Mouse (Mus musculus) limb, embryonic 14.5 days (tissue): ENCODE measurements around the gene Foxi3. TPM values are rescaled to one million over a fixed set of nuclear protein-coding genes. Genes with fewer than 3 reads are reported as not detected.

Source experiments
- ATAC-seq: fragments of 200-750 bp; cut with Nextera tagmentation; 2 replicates; pipeline ENCODE4 v1.8.0; 2017; ENCODE audit warnings: low read depth, moderate number of reproducible peaks, moderate TSS enrichment; ENCODE audit not compliant: low FRiP score
- DNase-seq: peaks from one replicate; pipeline ENCODE4 v3.0.0-alpha.2; 2015; ENCODE audit warnings: low spot score
- H3K27ac ChIP-seq: fragments of 300-500 bp; sonication (generic); replicated peaks from 2 replicates; pipeline ENCODE4 v1.5.1; 2014; ENCODE audit warnings: low read depth, mild to moderate bottlenecking, low read length, moderate library complexity, mixed read lengths
- H3K27me3 ChIP-seq: fragments of 300-500 bp; sonication (generic); 2 replicates; pipeline ENCODE4 v1.6.1; 2014; ENCODE audit warnings: low read length, mixed read lengths; ENCODE audit not compliant: control insufficient read depth, insufficient read depth
- H3K36me3 ChIP-seq: fragments of 300-500 bp; sonication (generic); 2 replicates; pipeline ENCODE4 v1.6.1; 2014; ENCODE audit warnings: mild to moderate bottlenecking, low read length, moderate library complexity, mixed read lengths; ENCODE audit not compliant: control insufficient read depth, insufficient read depth
- H3K4me1 ChIP-seq: fragments of 300-500 bp; sonication (generic); 2 replicates; pipeline ENCODE4 v1.6.1; 2014; ENCODE audit warnings: antibody characterized with exemption, low read length, mixed read lengths; ENCODE audit not compliant: control insufficient read depth, insufficient read depth
- H3K4me2 ChIP-seq: fragments of 300-500 bp; sonication (generic); replicated peaks from 2 replicates; pipeline ENCODE4 v1.6.1; 2014; ENCODE audit warnings: low read depth, mild to moderate bottlenecking, low read length, moderate library complexity; ENCODE audit not compliant: severe bottlenecking
- H3K4me3 ChIP-seq: fragments of 300-500 bp; sonication (generic); replicated peaks from 2 replicates; pipeline ENCODE4 v1.5.1; 2014; ENCODE audit warnings: low read length
- H3K9ac ChIP-seq: fragments of 300-500 bp; sonication (generic); 2 replicates; pipeline ENCODE4 v1.6.1; 2014; ENCODE audit warnings: mild to moderate bottlenecking, low read depth, low read length, moderate library complexity; ENCODE audit not compliant: severe bottlenecking
- H3K9me3 ChIP-seq: fragments of 300-500 bp; sonication (generic); 2 replicates; pipeline ENCODE4 v1.6.1; 2016; ENCODE audit warnings: low read length; ENCODE audit not compliant: control insufficient read depth
- POLR2A ChIP-seq: fragments of 200-500 bp; IDR thresholded peaks from 2 replicates; pipeline ENCODE4 v1.8.0; 2012; ENCODE audit warnings: inconsistent platforms, mild to moderate bottlenecking, moderate library complexity, borderline replicate concordance; ENCODE audit not compliant: insufficient read depth, insufficient read length; ENCODE audit errors: extremely low read depth
- WGBS: fragments of 180-500 bp; shearing (Covaris S2); extraction: QIAGEN DNeasy Blood & Tissue Kit; methylation state at CpG from one replicate; pipeline ENCODE4 v1.1.7; 2014; 5-methylcytosine and 5-hydroxymethylcytosine counted together
- polyA plus RNA-seq, 2 experiments: library from polyadenylated mRNA; depleted of rRNA in 1 of 2; stranded (reverse) in 1 of 2; unstranded in 1 of 2; fragments of >200 nt; fragmentation: Nextera tagmentation in 1 of 2; extraction: Ambion mirVana in 1 of 2; gene quantifications; 2 replicates each; pipeline versions ENCODE4 v1.2.1 to v1.2.3; 2012 to 2014

The Foxi3 gene
- polyA plus RNA-seq, 2 experiments = 0.77 to 1.6 TPM

DNA sequence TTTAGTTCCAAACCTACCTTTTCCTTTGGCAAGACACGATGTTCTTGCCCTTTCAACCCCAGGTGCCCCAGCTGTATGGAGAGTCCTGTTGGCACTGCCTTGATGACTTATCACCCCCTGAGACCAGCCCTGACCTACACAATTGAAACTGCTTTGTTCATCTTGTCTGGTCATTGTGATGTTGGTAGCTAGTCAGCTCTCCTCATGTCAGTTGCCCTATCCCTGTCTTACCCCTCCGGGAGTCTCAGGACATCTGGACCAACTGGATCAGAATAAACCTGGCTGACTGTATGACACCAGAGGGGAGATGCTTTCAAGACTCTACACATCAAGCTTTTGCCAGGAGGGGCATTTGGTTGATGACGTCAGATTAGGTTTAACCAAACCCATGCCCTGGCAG, 37.5 kb upstream of the Foxi3 start, which contains the start of gene Tex37:
TSS of gene Tex37 (minus strand) at position 101 of the 400 bp plus-strand sequence.
- WGBS = 88% methylated on average over 3 of the region's 3 CpGs
- Histone ChIP-seq H3K4me3 (no peak within 1 kb of the TSS), H3K36me3 (no peaks in the 10 kb centered on the region), H3K4me2 (no peak within 1 kb of the TSS), H3K27me3 (no peaks in the 10 kb centered on the region), H3K9ac (no peak within 1 kb of the TSS), H3K9me3 (no peaks in the 10 kb centered on the region), H3K4me1 (0 out of 2 replicates have a peak, but pooled peaks cover 5% of the 10 kb centered on the region), H3K27ac (no peak within 1 kb of the TSS)
- no peak for ATAC-seq
- no peak for TF ChIP-seq POLR2A
- DNase-seq = no peak

DNA sequence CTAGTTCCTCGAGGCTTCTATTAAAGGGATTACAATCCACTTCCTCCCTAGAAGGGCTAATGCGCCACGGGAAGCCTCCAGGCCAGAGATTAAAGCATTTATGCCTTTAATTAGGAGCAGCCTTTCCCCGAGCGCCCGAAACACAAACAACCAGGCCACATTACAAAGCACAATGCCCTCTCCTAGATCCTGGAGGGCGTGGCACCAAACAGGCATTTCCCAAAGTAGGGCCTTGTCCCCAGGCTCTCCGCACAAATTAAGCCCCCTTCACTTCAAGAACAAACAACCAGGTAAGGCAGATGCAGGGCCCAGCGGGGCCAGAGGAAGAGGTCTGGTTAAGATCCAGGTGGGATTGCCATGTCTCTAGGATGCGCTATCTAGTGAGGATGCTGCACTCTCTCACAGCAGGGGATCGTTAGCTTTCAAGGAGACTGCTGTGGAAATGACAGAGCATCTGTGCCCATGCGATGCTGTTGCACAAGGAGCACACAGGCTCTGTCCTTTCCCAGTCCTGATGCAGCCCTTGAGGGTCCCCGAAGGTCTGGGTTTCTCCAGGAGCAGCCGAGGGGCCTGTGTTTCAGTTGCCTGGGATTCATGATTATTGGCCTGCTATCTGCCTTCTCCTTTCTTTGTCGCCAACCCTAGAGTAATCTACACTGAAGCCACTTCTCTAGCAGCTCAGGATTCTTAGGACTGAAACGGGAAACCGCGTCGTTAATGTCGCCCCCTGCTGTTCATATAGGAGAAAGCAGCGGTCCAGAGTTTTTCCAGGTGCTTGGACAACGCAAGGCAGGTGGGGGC, 34.9 kb upstream of the Foxi3 start:
- TF ChIP-seq POLR2A = no peak
- ATAC-seq (no peak), DNase-seq (peak; percentile 59)
- WGBS = 3% methylated on average over 22 of the region's 22 CpGs
- no peaks in the 10 kb centered on the region for H3K36me3 ChIP-seq
- 0 out of 2 replicates have a peak overlapping the region, but pooled peaks have one; percentile 28 for H3K9ac ChIP-seq
- no peak overlapping the region for H3K27ac ChIP-seq
- 0 out of 2 replicates have a peak, but pooled peaks cover 5% of the 10 kb centered on the region for H3K4me1 ChIP-seq
- H3K27me3 ChIP-seq = no peaks in the 10 kb centered on the region
- peak overlapping the region; percentile 37; the same call in 1 of the 2 replicates for H3K4me2 ChIP-seq
- H3K9me3 ChIP-seq = no peaks in the 10 kb centered on the region
- peak overlapping the region; percentile 13 for H3K4me3 ChIP-seq

DNA sequence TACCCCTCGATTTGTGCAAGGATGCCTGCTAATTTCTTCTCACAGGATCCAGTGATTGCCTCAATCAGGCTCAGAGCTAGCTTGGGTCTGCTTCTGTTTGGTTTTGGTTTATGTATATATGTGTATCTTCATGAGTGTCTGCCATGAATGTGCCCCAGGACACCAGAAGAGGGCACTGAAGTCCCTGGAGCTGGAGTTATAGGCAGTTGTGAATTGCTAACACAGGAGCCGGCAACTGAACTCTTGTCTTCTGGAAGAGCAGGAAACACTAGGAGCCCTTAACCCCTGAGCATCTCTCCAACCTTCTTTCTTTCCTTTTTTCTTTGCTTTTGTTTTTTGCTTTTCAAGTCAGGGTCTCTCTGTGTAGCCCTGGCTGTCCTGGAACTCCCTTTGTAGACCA, 24.5 kb upstream of the Foxi3 start:
- Histone ChIP-seq H3K9me3 (no peaks in the 10 kb centered on the region), H3K36me3 (no peaks in the 10 kb centered on the region), H3K9ac (no peak overlapping the region), H3K4me2 (no peak overlapping the region), H3K27ac (no peak overlapping the region), H3K4me1 (no peaks in the 10 kb centered on the region), H3K4me3 (no peak overlapping the region), H3K27me3 (no peaks in the 10 kb centered on the region)
- WGBS = 91% methylated on average over 2 of the region's 2 CpGs
- TF ChIP-seq POLR2A = no peak
- DNase-seq (no peak), ATAC-seq (no peak)

DNA sequence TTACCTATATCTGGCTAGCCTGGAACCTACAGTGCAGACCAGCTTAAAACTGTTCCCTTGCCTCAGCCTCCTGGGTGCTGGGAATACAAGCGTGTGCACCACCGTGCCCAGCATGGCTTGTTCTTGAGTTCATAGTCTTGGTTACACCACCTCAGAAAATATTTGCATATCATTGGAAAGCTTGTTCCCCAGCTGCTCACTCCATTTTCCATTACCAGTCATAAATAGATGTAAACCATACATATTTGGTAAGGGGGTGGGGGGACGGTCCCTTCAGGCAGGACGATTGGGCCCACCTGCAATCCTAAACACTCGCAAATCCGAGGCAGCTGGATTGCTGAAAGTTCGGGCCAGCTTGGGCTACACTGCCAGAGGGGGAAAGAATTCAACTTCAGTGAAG, 3.1 kb upstream of the Foxi3 start:
- Histone ChIP-seq H3K9me3 (no peaks in the 10 kb centered on the region), H3K27me3 (peaks cover 51% of the 10 kb centered on the region), H3K27ac (no peak overlapping the region), H3K4me1 (peaks cover 12% of the 10 kb centered on the region), H3K9ac (no peak overlapping the region), H3K36me3 (no peaks in the 10 kb centered on the region), H3K4me3 (no peak overlapping the region), H3K4me2 (no peak overlapping the region)
- TF ChIP-seq POLR2A = no peak
- WGBS = 55% methylated on average over 7 of the region's 7 CpGs
- no peak for DNase-seq
- ATAC-seq = no peak

DNA sequence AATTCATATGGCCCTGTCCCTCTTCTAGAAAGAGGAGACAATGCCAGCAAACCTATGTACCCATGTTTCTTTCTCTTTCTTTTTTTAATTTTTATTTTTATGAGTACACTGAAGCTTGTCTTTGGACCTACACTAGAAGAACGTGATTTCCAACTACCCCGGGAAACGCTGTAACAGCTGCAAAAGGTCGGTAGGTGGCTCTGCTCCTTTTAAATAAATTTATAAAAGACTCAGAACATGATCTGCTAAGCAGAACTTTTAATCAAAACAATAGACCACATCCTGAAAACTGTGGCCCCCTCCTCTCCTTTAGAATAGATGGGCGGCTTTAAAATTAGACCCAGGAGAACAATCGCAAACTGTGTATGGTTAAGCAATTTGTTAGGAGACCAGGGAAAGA, 2.3 kb upstream of the Foxi3 start:
- DNase-seq = peak; percentile 61
- peaks cover 12% of the 10 kb centered on the region for H3K4me1 ChIP-seq
- ATAC-seq = no peak
- no peaks in the 10 kb centered on the region for H3K36me3 ChIP-seq
- H3K27ac ChIP-seq = no peak overlapping the region
- H3K9ac ChIP-seq = no peak overlapping the region
- H3K4me3 ChIP-seq = no peak overlapping the region
- H3K27me3 ChIP-seq = peaks cover 57% of the 10 kb centered on the region
- WGBS = 4% methylated on average over 6 of the region's 6 CpGs
- TF ChIP-seq POLR2A = no peak
- H3K4me2 ChIP-seq = no peak overlapping the region
- H3K9me3 ChIP-seq = no peaks in the 10 kb centered on the region
